9 mouse cellular contexts compared by ENCODE assay signal in the genomic region with DNA sequence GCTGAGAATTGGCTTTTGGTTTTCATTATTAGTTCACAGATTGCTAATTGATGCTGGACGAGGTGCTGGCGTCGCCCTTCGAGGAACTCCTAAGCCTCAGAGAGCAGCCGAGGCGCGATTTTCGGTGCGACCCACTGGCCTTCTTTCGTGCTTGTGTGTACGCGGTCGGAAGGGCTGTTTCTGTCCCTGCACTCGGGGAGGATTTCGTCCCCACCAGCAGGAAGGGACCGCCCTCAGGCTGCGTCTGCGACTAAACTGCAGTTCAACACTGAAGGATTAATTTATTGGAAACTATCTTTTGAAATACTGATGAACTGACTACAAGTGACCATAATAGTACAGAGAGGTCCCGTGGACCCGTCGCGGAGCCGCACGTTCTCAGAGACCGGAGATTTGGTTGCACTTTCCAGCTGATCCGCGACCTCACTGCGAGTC.
DNase-seq lines count a peak whose midpoint lies in the region; ATAC-seq lines count a peak whose summit lies in the region.
"Had no signal": no experiment of that assay in that cellular context is flagged by ENCODE, and none has a peak within 500 bp of the region (broad histone marks: within the 10 kb centered on the region; RNA-seq: fewer than 3 reads in every experiment).

No protein-coding gene starts in this region.

- H3K27ac ChIP-seq in embryonic facial prominence, embryonic 15.5 days (replicated peaks): no peak overlapping the region
- H3K27ac ChIP-seq in hindbrain, embryonic 13.5 days: 0 out of 2 replicates have a peak overlapping the region, but pooled peaks have one; percentile 62
- peak overlapping the region; percentile 80 for H3K27ac ChIP-seq in midbrain, embryonic 12.5 days (replicated peaks)
- H3K27ac ChIP-seq: macrophage had no signal

- WGBS in embryonic facial prominence, embryonic 15.5 days: 2% methylated on average over 28 of the region's 28 CpGs
- under 1% methylated on average over 28 of the region's 28 CpGs for WGBS in hindbrain, embryonic 13.5 days
- whole genome bisulfite sequencing in midbrain, embryonic 12.5 days: under 1% methylated on average over 28 of the region's 28 CpGs

- DNase-seq in ovary, postnatal 36 days (ENCODE audit: low spot score): peak; percentile 11
- no peak for DNase-seq in ovary, postnatal 14 days (ENCODE audit: low spot score)
- DNase-seq in left cerebral cortex, postnatal 4 days: peak; percentile 13
- no peak for DNase-seq in thymus, postnatal 25 days
- DNase-seq in urinary bladder, postnatal 25 days (ENCODE audit: low spot score): no peak

- H3K9me3 ChIP-seq in embryonic facial prominence, embryonic 15.5 days (replicated peaks): no peaks in the 10 kb centered on the region
- no peaks in the 10 kb centered on the region for H3K9me3 ChIP-seq in hindbrain, embryonic 13.5 days
- H3K9me3 ChIP-seq in midbrain, embryonic 12.5 days: no peaks in the 10 kb centered on the region

- H3K4me2 ChIP-seq in embryonic facial prominence, embryonic 15.5 days (replicated peaks): peak overlapping the region; percentile 72
- peak overlapping the region; percentile 63 for H3K4me2 ChIP-seq in hindbrain, embryonic 13.5 days
- peak overlapping the region; percentile 51 for H3K4me2 ChIP-seq in midbrain, embryonic 12.5 days (replicated peaks)

- H3K27me3 ChIP-seq in embryonic facial prominence, embryonic 15.5 days: peaks cover 31% of the 10 kb centered on the region
- peaks cover 24% of the 10 kb centered on the region; the same call in 1 of the 2 replicates for H3K27me3 ChIP-seq in hindbrain, embryonic 13.5 days
- no peaks in the 10 kb centered on the region for H3K27me3 ChIP-seq in midbrain, embryonic 12.5 days

- no peak for ATAC-seq in embryonic facial prominence, embryonic 15.5 days (ENCODE audit: insufficient number of reproducible peaks, low FRiP score, low TSS enrichment, low read depth)
- ATAC-seq in hindbrain, embryonic 13.5 days (ENCODE audit: low FRiP score): no peak
- ATAC-seq in midbrain, embryonic 12.5 days (ENCODE audit: low FRiP score, low read depth): peak; percentile 48

- H3K9ac ChIP-seq in embryonic facial prominence, embryonic 15.5 days: no peak overlapping the region
- peak overlapping the region; percentile 63 for H3K9ac ChIP-seq in hindbrain, embryonic 13.5 days
- peak overlapping the region; percentile 8 for H3K9ac ChIP-seq in midbrain, embryonic 12.5 days (replicated peaks)

- peak overlapping the region; percentile 40 for H3K4me3 ChIP-seq in embryonic facial prominence, embryonic 15.5 days (replicated peaks)
- peak overlapping the region; percentile 39 for H3K4me3 ChIP-seq in hindbrain, embryonic 13.5 days
- peak overlapping the region; percentile 32 for H3K4me3 ChIP-seq in midbrain, embryonic 12.5 days

- no peaks in the 10 kb centered on the region for H3K36me3 ChIP-seq in embryonic facial prominence, embryonic 15.5 days
- H3K36me3 ChIP-seq in hindbrain, embryonic 13.5 days: no peaks in the 10 kb centered on the region
- no peaks in the 10 kb centered on the region for H3K36me3 ChIP-seq in midbrain, embryonic 12.5 days

- intact Hi-C loops in left cerebral cortex, postnatal 4 days (cut with DNase I): no loop called here

- H3K4me1 ChIP-seq in embryonic facial prominence, embryonic 15.5 days: peaks cover 7% of the 10 kb centered on the region
- H3K4me1 ChIP-seq in hindbrain, embryonic 13.5 days (replicated peaks): peaks cover 22% of the 10 kb centered on the region
- H3K4me1 ChIP-seq in midbrain, embryonic 12.5 days: peaks cover 27% of the 10 kb centered on the region

Comparison
In these comparisons a context has a peak if more than half of its experiments do, and no peak if none do; other contexts are left out.
1. DNase-seq: peak in ovary, postnatal 36 days (single experiment) and left cerebral cortex, postnatal 4 days (single experiment); none in ovary, postnatal 14 days (single experiment), thymus, postnatal 25 days (single experiment) and urinary bladder, postnatal 25 days (single experiment).
2. Peak in every context shown above with its lines, with median percentiles within 50 percentile points of each other: H3K4me2 ChIP-seq and H3K4me3 ChIP-seq.